Mouse (Mus musculus) stomach, embryonic 14.5 days (tissue): Measurements from ENCODE around the gene Srek1. TPM values are rescaled to one million over a fixed set of nuclear protein-coding genes. Genes with fewer than 3 reads are reported as not detected.

Experiments used
- ATAC-seq: fragments of 200-750 bp; cut with Nextera tagmentation; 2 replicates; pipeline ENCODE4 v1.8.0; 2017; ENCODE audit warnings: low read depth, moderate TSS enrichment; ENCODE audit not compliant: insufficient number of reproducible peaks, insufficient read depth, low FRiP score
- H3K27ac ChIP-seq: fragments of 300-500 bp; sonication (generic); 2 replicates; pipeline ENCODE4 v1.5.1; 2014; ENCODE audit warnings: mild to moderate bottlenecking, low read length, moderate library complexity, mixed read lengths
- H3K27me3 ChIP-seq: fragments of 300-500 bp; sonication (generic); 2 replicates; pipeline ENCODE4 v1.6.1; 2014; ENCODE audit warnings: low read length, control low read depth, mixed read lengths; ENCODE audit not compliant: control insufficient read depth, insufficient read depth
- H3K36me3 ChIP-seq: fragments of 300-500 bp; sonication (generic); 2 replicates; pipeline ENCODE4 v1.6.1; 2014; ENCODE audit warnings: mild to moderate bottlenecking, control low read depth, low read length, moderate library complexity, mixed read lengths; ENCODE audit not compliant: control insufficient read depth, insufficient read depth
- H3K4me1 ChIP-seq: fragments of 300-500 bp; sonication (generic); 2 replicates; pipeline ENCODE4 v1.6.1; 2014; ENCODE audit warnings: low read length, control low read depth, mixed read lengths; ENCODE audit not compliant: control insufficient read depth, insufficient read depth
- H3K4me2 ChIP-seq: fragments of 300-500 bp; sonication (generic); replicated peaks from 2 replicates; pipeline ENCODE4 v1.6.1; 2014; ENCODE audit warnings: low read depth, low read length, control low read depth
- H3K4me3 ChIP-seq: fragments of 300-500 bp; sonication (generic); 2 replicates; pipeline ENCODE4 v1.5.1; 2014; ENCODE audit warnings: low read depth, low read length, control low read depth
- H3K9ac ChIP-seq: fragments of 300-500 bp; sonication (generic); replicated peaks from 2 replicates; pipeline ENCODE4 v1.6.1; 2014; ENCODE audit warnings: low read depth, mild to moderate bottlenecking, control low read depth, low read length, moderate library complexity, mixed read lengths
- H3K9me3 ChIP-seq: fragments of 300-500 bp; sonication (generic); 2 replicates; pipeline ENCODE4 v1.6.1; 2016; ENCODE audit warnings: low read depth, low read length, control low read depth; ENCODE audit not compliant: control insufficient read depth
- WGBS: fragments of 180-500 bp; shearing (Covaris S2); extraction: QIAGEN DNeasy Blood & Tissue Kit; methylation state at CpG from one replicate; pipeline ENCODE4 v1.1.7; 2014; 5-methylcytosine and 5-hydroxymethylcytosine counted together
- polyA plus RNA-seq: library from polyadenylated mRNA; unstranded; fragments of >200 nt; fragmentation: Nextera tagmentation; extraction: Ambion mirVana; gene quantifications from 2 replicates; pipeline ENCODE4 v1.2.1, GENCODE M21; 2014

Srek1 gene
- polyA plus RNA-seq, 1 experiment from 2014 or later: 124 TPM

DNA sequence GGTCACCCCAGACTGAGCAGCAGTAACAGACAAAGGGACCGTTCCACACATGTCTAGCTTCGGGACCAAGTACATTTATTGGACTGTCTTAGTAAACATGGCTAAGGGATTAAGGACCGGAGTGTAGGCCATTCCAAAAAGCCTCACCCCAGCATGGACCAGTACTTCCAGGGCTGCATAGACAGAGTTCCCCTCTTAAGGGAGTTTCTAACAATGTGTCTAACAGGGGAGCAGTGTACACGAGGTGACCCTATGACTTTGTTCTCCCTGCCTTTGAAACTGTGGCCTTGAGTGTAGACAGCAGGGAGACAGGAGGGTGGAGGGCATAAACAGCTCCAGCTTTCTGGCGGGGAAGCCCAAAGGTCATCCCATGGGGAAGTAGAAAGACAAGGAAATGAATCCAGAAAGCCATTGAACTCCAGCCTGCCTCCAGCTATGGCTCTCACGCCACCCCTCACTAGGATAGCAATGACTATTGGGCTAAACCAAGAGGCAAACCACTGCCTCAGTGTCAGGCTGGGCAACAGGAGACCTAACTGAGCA, 68.9 kb downstream of the Srek1 start:
- Histone ChIP-seq H3K36me3 (no peaks in the 10 kb centered on the region), H3K4me1 (no peaks in the 10 kb centered on the region; the same call in 1 of the 2 replicates), H3K9me3 (no peaks in the 10 kb centered on the region), H3K4me2 (no peak overlapping the region), H3K27me3 (no peaks in the 10 kb centered on the region), H3K9ac (no peak overlapping the region), H3K4me3 (no peak overlapping the region), H3K27ac (no peak overlapping the region)
- WGBS: 72% methylated on average over 6 of the region's 6 CpGs
- no peak for ATAC-seq

DNA sequence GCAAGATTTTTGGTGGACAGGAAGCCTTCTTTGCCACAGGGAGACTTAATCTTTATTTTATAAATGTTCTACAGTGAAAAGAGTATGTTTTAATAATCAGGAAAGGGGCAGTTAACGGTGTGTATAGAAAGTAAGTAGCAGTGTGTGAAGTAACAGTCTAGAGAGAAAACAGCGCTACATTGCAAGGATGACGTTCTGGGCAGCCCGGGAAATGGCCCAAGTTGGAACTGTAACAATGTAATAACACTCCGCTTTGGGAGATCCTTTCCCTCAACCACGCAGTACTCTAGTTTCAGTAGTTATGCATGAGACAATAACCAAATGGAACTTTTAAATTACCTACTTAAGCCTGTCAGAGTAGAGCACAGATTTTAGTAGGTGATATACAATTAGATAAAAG, 70.6 kb downstream of the Srek1 start:
- Histone ChIP-seq H3K27ac (no peak overlapping the region), H3K4me3 (no peak overlapping the region), H3K9ac (no peak overlapping the region), H3K36me3 (no peaks in the 10 kb centered on the region), H3K4me1 (no peaks in the 10 kb centered on the region; the same call in 1 of the 2 replicates), H3K9me3 (no peaks in the 10 kb centered on the region), H3K4me2 (no peak overlapping the region), H3K27me3 (no peaks in the 10 kb centered on the region)
- WGBS: 48% methylated on average over 6 of the region's 6 CpGs
- ATAC-seq: no peak

DNA sequence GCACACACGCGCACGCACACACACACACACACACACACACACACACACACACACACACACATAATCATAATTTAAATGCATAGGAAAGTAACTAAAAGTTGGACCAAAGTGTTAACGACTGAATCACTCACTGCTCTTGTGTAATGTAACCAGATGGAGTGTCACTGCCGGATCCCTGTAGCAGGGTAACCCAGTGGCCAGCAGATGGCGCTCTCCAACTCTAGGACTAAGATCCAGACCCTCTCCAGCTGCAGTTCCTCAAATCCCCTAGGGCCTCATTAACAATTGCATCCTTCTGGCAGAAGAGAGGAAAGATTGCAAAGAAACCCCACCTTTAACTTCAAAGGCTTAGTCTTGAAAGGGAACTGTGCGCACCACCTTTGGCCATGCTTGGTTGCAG, 71.0 kb downstream of the Srek1 start:
- Histone ChIP-seq H3K4me3 (no peak overlapping the region), H3K36me3 (no peaks in the 10 kb centered on the region), H3K4me2 (no peak overlapping the region), H3K9me3 (no peaks in the 10 kb centered on the region), H3K4me1 (no peaks in the 10 kb centered on the region; the same call in 1 of the 2 replicates), H3K27ac (no peak overlapping the region), H3K9ac (no peak overlapping the region), H3K27me3 (no peaks in the 10 kb centered on the region)
- ATAC-seq: peak; percentile 84; the same call in 1 of the 2 replicates
- WGBS: 39% methylated on average over 7 of the region's 7 CpGs

- no peak overlapping the region for H3K4me2 ChIP-seq
- H3K36me3 ChIP-seq: no peaks in the 10 kb centered on the region
- H3K27ac ChIP-seq: no peak overlapping the region
- no peak overlapping the region for H3K9ac ChIP-seq
- H3K4me3 ChIP-seq: no peak overlapping the region
- no peaks in the 10 kb centered on the region; the same call in 1 of the 2 replicates for H3K4me1 ChIP-seq
- H3K9me3 ChIP-seq: no peaks in the 10 kb centered on the region
- H3K27me3 ChIP-seq: no peaks in the 10 kb centered on the region
- 73% methylated on average over 3 of the region's 3 CpGs for WGBS
- no peak for ATAC-seq
Measured at GRCm38 (mm10) chr13:103702266-103702665, 72.1 kb downstream of the Srek1 start.

- Histone ChIP-seq H3K4me1 (no peaks in the 10 kb centered on the region; the same call in 1 of the 2 replicates), H3K9ac (no peak overlapping the region), H3K36me3 (no peaks in the 10 kb centered on the region), H3K4me2 (no peak overlapping the region), H3K27me3 (no peaks in the 10 kb centered on the region), H3K9me3 (no peaks in the 10 kb centered on the region), H3K27ac (no peak overlapping the region), H3K4me3 (no peak overlapping the region)
- whole genome bisulfite sequencing: 84% methylated on average over 2 of the region's 2 CpGs
- ATAC-seq: no peak
Measured at GRCm38 (mm10) chr13:103700752-103701151, 73.7 kb downstream of the Srek1 start.

- Histone ChIP-seq H3K9me3 (no peaks in the 10 kb centered on the region), H3K27ac (no peak overlapping the region), H3K9ac (no peak overlapping the region), H3K4me1 (no peaks in the 10 kb centered on the region), H3K36me3 (no peaks in the 10 kb centered on the region), H3K27me3 (no peaks in the 10 kb centered on the region), H3K4me2 (no peak overlapping the region), H3K4me3 (no peak overlapping the region)
- no peak for ATAC-seq
- 37% methylated on average over 9 of the region's 9 CpGs for WGBS
Measured at GRCm38 (mm10) chr13:103697993-103698392, 76.4 kb downstream of the Srek1 start.

GRCm38 (mm10) chr13:103696164-103696563, 78.2 kb downstream of the Srek1 start:
- H3K9me3 ChIP-seq: no peaks in the 10 kb centered on the region
- no peaks in the 10 kb centered on the region for H3K4me1 ChIP-seq
- 37% methylated on average over 9 of the region's 9 CpGs for WGBS
- ATAC-seq: no peak
- H3K27me3 ChIP-seq: no peaks in the 10 kb centered on the region
- H3K36me3 ChIP-seq: no peaks in the 10 kb centered on the region
- H3K4me2 ChIP-seq: no peak overlapping the region
- no peak overlapping the region for H3K27ac ChIP-seq
- H3K9ac ChIP-seq: no peak overlapping the region
- no peak overlapping the region for H3K4me3 ChIP-seq

GRCm38 (mm10) chr13:103695456-103695855, 79.0 kb downstream of the Srek1 start:
- no peaks in the 10 kb centered on the region for H3K36me3 ChIP-seq
- ATAC-seq: no peak
- WGBS: 52% methylated on average over 6 of the region's 6 CpGs

More at GRCm38 (mm10) chr13:103695456-103695855, 79.0 kb downstream of the Srek1 start:
- Histone ChIP-seq H3K4me1 (no peaks in the 10 kb centered on the region), H3K4me3 (no peak overlapping the region), H3K9ac (no peak overlapping the region), H3K27me3 (no peaks in the 10 kb centered on the region), H3K27ac (no peak overlapping the region), H3K4me2 (no peak overlapping the region), H3K9me3 (no peaks in the 10 kb centered on the region)
